Mouse (Mus musculus): ENCODE measurements around the gene Mast1. TPM values are rescaled to one million over a fixed set of nuclear protein-coding genes. Genes with fewer than 3 reads are reported as not detected.

Mast1 gene
- 0.39 TPM for polyA plus RNA-seq (2017; shearing (Covaris generic))

DNA sequence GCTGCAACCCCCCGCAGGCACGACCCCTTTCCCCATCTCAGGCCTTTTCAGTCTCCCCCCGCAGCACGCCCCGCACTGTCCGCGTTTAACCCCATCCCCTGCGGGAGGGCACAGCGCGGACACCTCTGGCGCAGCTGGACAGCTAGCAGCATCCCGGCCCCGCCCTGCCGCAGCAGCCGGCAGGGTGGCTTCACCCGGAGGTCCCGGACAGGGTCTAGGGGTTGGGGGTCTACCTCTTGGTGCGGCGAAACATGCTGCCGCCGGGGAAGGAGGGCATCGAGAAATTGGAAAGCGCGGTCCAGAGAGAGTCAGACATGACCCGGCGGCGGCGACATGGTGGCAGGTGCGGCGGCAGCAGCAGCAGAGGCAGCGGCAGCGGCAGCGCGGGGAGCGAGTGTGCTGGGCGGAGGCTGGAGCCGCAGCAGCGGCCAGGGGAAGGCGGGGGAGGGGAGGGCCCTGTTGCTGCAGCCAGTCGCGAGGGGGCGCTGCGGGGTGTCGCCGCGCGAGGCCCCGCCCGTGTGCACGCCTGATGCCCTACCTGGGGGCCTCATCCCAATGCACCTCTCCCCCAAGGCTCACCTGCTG, at the start of gene Mast1:
Mast1 (minus strand) TSS at position 398 of the 585 bp plus-strand sequence.

GRCm38 (mm10) chr8:84978248-84978940, 41.2 kb upstream of the Mast1 start, which contains the start of gene Junb:
Gene Junb, minus strand, starts transcription at chr8:84978718.

GRCm38 (mm10) chr8:84969241-84970134, 32.3 kb upstream of the Mast1 start, which contains the start of the genes Gm49661, Prdx2 and Rnaseh2a:
Gene Gm49661, minus strand, starts transcription at chr8:84969433.
Gene Prdx2, plus strand, starts transcription at chr8:84969587.
Gene Rnaseh2a, minus strand, starts transcription at chr8:84969767.

GRCm38 (mm10) chr8:84946528-84947240, 9.5 kb upstream of the Mast1 start, which contains the start of gene Rtbdn:
Gene Rtbdn, plus strand, starts transcription at chr8:84946991.

DNA sequence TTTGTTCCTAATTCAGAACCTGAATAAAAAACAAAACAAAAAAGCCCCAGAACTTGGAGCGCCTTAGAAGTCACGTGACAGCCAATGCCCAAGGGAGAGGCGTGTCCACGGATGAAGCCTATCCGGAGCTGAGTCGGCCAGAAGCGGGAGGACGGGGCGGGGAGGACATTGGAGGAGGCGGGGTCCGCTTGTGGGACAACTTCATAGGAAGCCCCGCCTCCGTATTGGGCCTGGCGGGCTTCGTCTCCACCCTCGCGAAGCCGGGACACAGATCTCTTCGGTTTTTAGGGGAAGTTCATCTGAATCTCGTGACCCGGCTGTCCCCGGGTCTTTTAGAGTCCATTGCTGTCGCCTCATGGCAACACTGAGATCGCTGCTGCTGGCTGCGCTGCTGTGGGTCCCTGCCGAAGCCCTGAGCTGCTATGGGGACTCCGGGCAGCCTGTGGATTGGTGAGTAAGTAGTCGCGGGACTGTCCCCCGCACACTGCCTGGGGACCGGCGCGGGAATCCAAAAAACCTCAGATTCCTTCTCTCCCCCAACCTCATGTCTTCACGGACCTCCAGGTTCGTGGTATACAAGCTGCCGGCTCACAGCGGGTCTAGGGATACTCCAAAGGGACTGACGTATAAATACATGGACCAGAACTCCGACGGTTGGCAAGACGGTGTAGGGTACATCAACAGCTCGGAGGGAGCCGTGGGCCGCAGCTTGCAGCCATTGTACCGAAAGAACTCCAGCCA, 28.6 kb downstream of the Mast1 start, which contains the start of gene Dnase2a:
Dnase2a (plus strand) TSS at position 140 of the 741 bp plus-strand sequence.

GRCm38 (mm10) chr8:84901752-84902151, 35.4 kb downstream of the Mast1 start, which contains the start of gene Klf1:
Gene Klf1, plus strand, starts transcription at chr8:84901928.

DNA sequence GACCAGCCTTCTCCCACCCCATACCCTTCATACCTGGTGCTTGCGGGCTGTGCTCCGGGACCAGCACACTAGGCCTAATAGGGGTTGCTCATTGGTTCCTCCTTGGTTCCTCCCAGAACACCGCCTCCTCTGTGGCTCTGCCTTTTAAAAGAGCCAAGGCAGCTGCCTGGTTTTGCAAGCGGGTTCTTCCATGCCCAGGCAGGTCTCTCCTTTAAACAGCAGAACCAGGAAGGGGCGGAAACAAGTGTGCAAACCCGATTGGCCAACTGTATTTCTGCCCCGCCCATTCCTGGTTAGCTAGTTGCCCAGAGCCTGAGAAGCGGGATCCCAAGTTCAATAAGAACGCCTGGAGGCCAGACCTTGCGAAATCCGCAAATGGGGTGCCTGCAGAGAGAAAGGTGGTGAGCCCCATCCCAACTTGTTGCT, 43.4 kb downstream of the Mast1 start, which contains the start of gene Gcdh:
Gcdh (minus strand) TSS at position 213 of the 426 bp plus-strand sequence.

DNA sequence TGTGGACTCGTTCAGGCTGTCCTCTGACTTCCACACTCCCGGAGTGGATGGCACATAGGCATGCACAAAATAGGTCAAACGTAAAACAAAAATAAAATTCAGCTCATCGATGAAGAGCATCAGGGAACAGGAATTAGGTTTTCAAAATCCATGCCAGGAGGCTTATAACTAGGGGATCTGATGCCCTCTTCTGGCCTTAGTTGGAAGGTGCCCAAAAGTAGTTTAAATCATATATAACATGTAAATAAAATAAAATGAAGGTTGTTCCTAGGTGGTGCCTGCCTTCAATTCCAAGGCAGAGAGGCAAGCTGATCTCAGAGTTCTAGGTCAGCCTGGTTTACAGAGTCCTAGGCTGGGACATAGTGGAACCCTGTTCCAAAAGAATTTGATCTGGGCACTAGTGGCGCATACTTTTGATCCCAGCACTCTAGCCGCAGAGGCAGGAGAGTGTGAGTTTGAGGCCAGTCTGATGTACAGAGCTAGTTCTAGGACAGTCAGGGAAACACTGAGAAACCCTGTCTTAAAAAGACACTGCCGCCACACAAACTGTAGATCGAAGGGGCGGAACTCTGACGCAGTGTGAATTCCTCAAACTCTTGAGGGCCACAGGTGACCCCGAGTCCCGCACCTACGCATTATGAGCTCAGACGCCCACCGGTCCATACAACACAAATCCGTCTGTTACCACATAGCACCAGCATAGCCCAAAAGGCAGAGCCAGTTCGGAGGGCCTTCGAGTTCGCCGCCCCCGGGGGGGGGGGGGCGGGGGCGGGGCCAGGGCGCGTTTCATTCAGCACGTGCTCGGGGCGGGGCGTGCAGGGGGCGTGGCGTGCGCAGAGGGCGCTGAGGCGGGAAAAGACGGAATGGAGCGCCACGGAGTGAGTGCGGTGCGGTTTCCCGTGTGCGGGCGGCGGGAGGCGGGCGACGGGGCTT, 65.5 kb downstream of the Mast1 start, which contains the start of gene Syce2:
Syce2 (plus strand) TSS at position 736 of the 933 bp plus-strand sequence.

Other genes starting within 250 kb of the Mast1 start
- gene Nacc1, start 249.5 kb downstream of the Mast1 start, polyA plus RNA-seq (2017; shearing (Covaris generic)), result 14.7 TPM
- not detected for gene Lyl1, start 235.9 kb downstream of the Mast1 start, polyA plus RNA-seq (2017; shearing (Covaris generic))
- gene G430095P16Rik, start 214.4 kb downstream of the Mast1 start, polyA plus RNA-seq (2017; shearing (Covaris generic)), result 15.7 TPM
- 12.9 TPM for gene Nfix, start 137.0 kb downstream of the Mast1 start, polyA plus RNA-seq (2017; shearing (Covaris generic))
- gene Dand5, start 114.5 kb downstream of the Mast1 start, polyA plus RNA-seq (2017; shearing (Covaris generic)), result 1.7 TPM
- 25.6 TPM for gene Gadd45gip1, start 105.8 kb downstream of the Mast1 start, polyA plus RNA-seq (2017; shearing (Covaris generic))
- gene Rad23a, start 96.7 kb downstream of the Mast1 start, polyA plus RNA-seq (2017; shearing (Covaris generic)), result 153 TPM
- 394 TPM for gene Calr, start 90.4 kb downstream of the Mast1 start, polyA plus RNA-seq (2017; shearing (Covaris generic))
- gene Farsa, start 80.4 kb downstream of the Mast1 start, polyA plus RNA-seq (2017; shearing (Covaris generic)), result 96.7 TPM
- 3.5 TPM for gene Syce2, start 65.2 kb downstream of the Mast1 start, polyA plus RNA-seq (2017; shearing (Covaris generic))
- gene Gcdh, start 43.4 kb downstream of the Mast1 start, polyA plus RNA-seq (2017; shearing (Covaris generic)), result 25.9 TPM
- 0.30 TPM for gene Klf1, start 35.4 kb downstream of the Mast1 start, polyA plus RNA-seq (2017; shearing (Covaris generic))
- gene Dnase2a, start 28.8 kb downstream of the Mast1 start, polyA plus RNA-seq (2017; shearing (Covaris generic)), result 4.9 TPM
- gene Rtbdn, start 9.6 kb upstream of the Mast1 start, polyA plus RNA-seq (2017; shearing (Covaris generic)), result not detected
- not detected for gene Gm49661, start 32.1 kb upstream of the Mast1 start, polyA plus RNA-seq (2017; shearing (Covaris generic))
- 93.0 TPM for gene Prdx2, start 32.2 kb upstream of the Mast1 start, polyA plus RNA-seq (2017; shearing (Covaris generic))
- gene Rnaseh2a, start 32.4 kb upstream of the Mast1 start, polyA plus RNA-seq (2017; shearing (Covaris generic)), result 63.4 TPM
- 2,774 TPM for gene Junb, start 41.4 kb upstream of the Mast1 start, polyA plus RNA-seq (2017; shearing (Covaris generic))
- gene Hook2, start 53.2 kb upstream of the Mast1 start, polyA plus RNA-seq (2017; shearing (Covaris generic)), result 12.8 TPM
- gene Best2, start 77.2 kb upstream of the Mast1 start, polyA plus RNA-seq (2017; shearing (Covaris generic)), result not detected
- gene Asna1, start 87.9 kb upstream of the Mast1 start, polyA plus RNA-seq (2017; shearing (Covaris generic)), result 22.6 TPM
- gene Trir, start 89.5 kb upstream of the Mast1 start, polyA plus RNA-seq (2017; shearing (Covaris generic)), result 180 TPM
- 27.8 TPM for gene Tnpo2, start 99.6 kb upstream of the Mast1 start, polyA plus RNA-seq (2017; shearing (Covaris generic))
- 4.1 TPM for gene Fbxw9, start 122.7 kb upstream of the Mast1 start, polyA plus RNA-seq (2017; shearing (Covaris generic))
- not detected for gene Gm5741, start 130.6 kb upstream of the Mast1 start, polyA plus RNA-seq (2017; shearing (Covaris generic))
- 99.9 TPM for gene Dhps, start 134.4 kb upstream of the Mast1 start, polyA plus RNA-seq (2017; shearing (Covaris generic))
- 114 TPM for gene Wdr83os, start 143.4 kb upstream of the Mast1 start, polyA plus RNA-seq (2017; shearing (Covaris generic))
- gene Wdr83, start 143.9 kb upstream of the Mast1 start, polyA plus RNA-seq (2017; shearing (Covaris generic)), result 18.4 TPM
- gene Man2b1, start 145.9 kb upstream of the Mast1 start, polyA plus RNA-seq (2017; shearing (Covaris generic)), result 109 TPM
- gene Zfp791, start 185.7 kb upstream of the Mast1 start, polyA plus RNA-seq (2017; shearing (Covaris generic)), result not detected
- not detected for gene Cks1brt, start 214.6 kb upstream of the Mast1 start, polyA plus RNA-seq (2017; shearing (Covaris generic))